Mouse (Mus musculus) cerebellum, postnatal 4 days (tissue): ENCODE measurements around the gene C2cd5.

Source experiments
- DNase-seq, 2 experiments: peaks; one replicate each; pipeline ENCODE4 v3.0.0; 2022; ENCODE audit warnings: low spot score in 2 of 2, mixed read lengths in 1 of 2

C2cd5 gene

GRCm38 (mm10) chr6:143115505-143115904 is 15.6 kb upstream of the C2cd5 start:
- no peak for DNase-seq

- DNase-seq = no peak
Measured at GRCm38 (mm10) chr6:143115011-143115445, 15.1 kb upstream of the C2cd5 start.

GRCm38 (mm10) chr6:143114556-143114955 is 14.6 kb upstream of the C2cd5 start:
- no peak for DNase-seq

- no peak for DNase-seq
Measured at GRCm38 (mm10) chr6:143110371-143110770, 10.4 kb upstream of the C2cd5 start.

GRCm38 (mm10) chr6:143109622-143110218 is 9.8 kb upstream of the C2cd5 start:
- DNase-seq = no peak

- no peak for DNase-seq
Measured at GRCm38 (mm10) chr6:143108031-143108430, 8.1 kb upstream of the C2cd5 start.

- no peak for DNase-seq
Measured at GRCm38 (mm10) chr6:143107611-143108010, 7.7 kb upstream of the C2cd5 start.

GRCm38 (mm10) chr6:143105766-143106165 is 5.8 kb upstream of the C2cd5 start:
- no peak for DNase-seq

GRCm38 (mm10) chr6:143103981-143104680 is 4.2 kb upstream of the C2cd5 start:
- no peak for DNase-seq

- DNase-seq = no peak
Measured at GRCm38 (mm10) chr6:143100478-143101115, 656 bp upstream of the C2cd5 start.

- DNase-seq = no peak
Measured at GRCm38 (mm10) chr6:143099281-143099680, 660 bp downstream of the C2cd5 start.

GRCm38 (mm10) chr6:143095126-143095525 is 4.8 kb downstream of the C2cd5 start:
- DNase-seq = no peak

GRCm38 (mm10) chr6:143092856-143093255 is 7.1 kb downstream of the C2cd5 start:
- no peak for DNase-seq

GRCm38 (mm10) chr6:143091076-143091475 is 8.9 kb downstream of the C2cd5 start:
- no peak for DNase-seq

- no peak for DNase-seq
Measured at GRCm38 (mm10) chr6:143087332-143087731, 12.6 kb downstream of the C2cd5 start.

GRCm38 (mm10) chr6:143085898-143086297 is 14.0 kb downstream of the C2cd5 start:
- DNase-seq = no peak

GRCm38 (mm10) chr6:143084314-143085025 is 15.5 kb downstream of the C2cd5 start:
- no peak for DNase-seq

GRCm38 (mm10) chr6:143081479-143082106 is 18.3 kb downstream of the C2cd5 start:
- DNase-seq = no peak

GRCm38 (mm10) chr6:143080774-143081173 is 19.2 kb downstream of the C2cd5 start:
- DNase-seq = no peak

GRCm38 (mm10) chr6:143079126-143079525 is 20.8 kb downstream of the C2cd5 start:
- DNase-seq = no peak

- no peak for DNase-seq
Measured at GRCm38 (mm10) chr6:143076461-143076860, 23.5 kb downstream of the C2cd5 start.

- DNase-seq = no peak
Measured at GRCm38 (mm10) chr6:143073914-143074313, 26.0 kb downstream of the C2cd5 start.
